Mouse (Mus musculus): Measurements from ENCODE around the gene Cacna2d1. TPM values are rescaled to one million over a fixed set of nuclear protein-coding genes. Genes with fewer than 3 reads are reported as not detected.
A peak's percentile ranks its signal among the peaks of the same experiment; 100 is the strongest.

Cacna2d1 gene
- 100 to 1,000 TPM; 196 to 212 TPM for total RNA-seq (2021)
- long read RNA-seq, experiment 1, partial matches to known transcripts, result 11 of 29 reads
- long read RNA-seq, experiment 1, other reads (novel, unspliced or antisense), result 18 of 29 reads
- long read RNA-seq, experiment 2, partial matches to known transcripts, result 11 of 21 reads
- long read RNA-seq, experiment 2, other reads (novel, unspliced or antisense), result 10 of 21 reads

DNA sequence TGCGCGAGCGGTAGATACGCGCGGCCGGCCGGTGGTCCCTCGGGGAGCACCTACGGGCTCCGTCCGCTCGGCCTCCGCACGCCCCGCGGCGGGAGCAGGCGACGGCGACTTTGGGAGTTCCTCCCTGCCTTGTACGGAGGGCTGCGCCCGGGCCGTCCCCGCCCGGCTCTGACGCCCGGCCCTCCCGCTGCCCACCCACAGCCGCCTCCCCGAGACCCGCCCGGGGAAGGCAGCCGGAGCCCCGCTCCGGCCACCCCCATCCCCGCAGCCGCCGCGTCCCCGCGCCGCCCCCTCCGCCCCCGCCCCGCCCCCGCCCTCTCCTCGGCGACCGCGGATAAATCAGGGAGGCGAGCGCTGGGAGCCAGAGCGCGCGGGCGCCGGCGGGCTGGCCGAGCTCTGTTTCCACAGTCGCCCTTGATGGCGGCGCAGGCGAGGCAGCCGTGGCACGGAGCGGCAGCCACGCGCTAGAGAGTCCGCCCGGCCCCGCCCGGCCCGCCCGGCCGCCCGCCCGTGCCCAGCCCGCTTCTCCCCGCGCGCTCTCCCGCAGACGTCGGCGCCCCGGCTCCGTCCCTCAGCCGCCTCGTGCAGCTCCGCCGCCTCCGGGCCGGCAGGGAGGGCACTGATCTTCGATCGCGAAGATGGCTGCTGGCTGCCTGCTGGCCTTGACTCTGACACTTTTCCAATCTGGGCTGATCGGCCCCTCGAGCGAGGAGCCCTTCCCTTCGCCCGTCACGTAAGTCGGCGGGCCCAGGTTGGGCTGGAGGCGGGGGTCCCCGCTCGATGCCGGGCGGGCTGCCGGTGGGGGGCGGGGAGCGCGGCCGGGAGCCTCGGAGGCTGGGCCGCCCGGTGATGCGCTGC is at the start of gene Cacna2d1:
Gene Cacna2d1 (plus strand): TSS at position 316 of the 858 bp plus-strand sequence.
- intact Hi-C loops (cut with DNase I), result loop anchor here (5.0 to 10.0 kb wide), 5 partner anchors 68 to 358 kb away; no protein-coding TSS in a partner anchor
- DNase-seq (ENCODE audit: low spot score in 2 of 2), result peak; percentile 23 to 54

DNA sequence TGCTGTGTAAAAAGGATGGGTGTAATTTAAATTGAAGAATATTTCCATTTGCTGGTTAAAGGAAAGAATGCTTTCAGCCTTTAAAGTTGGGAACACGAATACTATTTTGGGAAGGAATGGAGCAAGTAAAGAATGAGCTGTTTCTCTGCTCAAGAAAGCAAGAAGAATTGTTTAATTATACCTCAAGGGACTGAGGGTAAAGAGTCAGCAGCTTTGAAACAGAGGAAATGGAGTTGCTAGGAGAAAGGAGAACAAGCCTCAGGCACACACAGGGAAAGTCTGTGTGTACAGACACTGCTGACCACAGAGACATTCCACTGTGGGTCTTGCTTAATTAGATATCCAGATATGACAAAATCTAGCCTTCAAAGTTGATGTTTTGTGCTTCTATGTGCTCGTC is 39.4 kb upstream of the Cacna2d1 start:
- intact Hi-C loops (cut with DNase I), result no loop called here
- no peak for DNase-seq (ENCODE audit: low spot score in 2 of 2)

DNA sequence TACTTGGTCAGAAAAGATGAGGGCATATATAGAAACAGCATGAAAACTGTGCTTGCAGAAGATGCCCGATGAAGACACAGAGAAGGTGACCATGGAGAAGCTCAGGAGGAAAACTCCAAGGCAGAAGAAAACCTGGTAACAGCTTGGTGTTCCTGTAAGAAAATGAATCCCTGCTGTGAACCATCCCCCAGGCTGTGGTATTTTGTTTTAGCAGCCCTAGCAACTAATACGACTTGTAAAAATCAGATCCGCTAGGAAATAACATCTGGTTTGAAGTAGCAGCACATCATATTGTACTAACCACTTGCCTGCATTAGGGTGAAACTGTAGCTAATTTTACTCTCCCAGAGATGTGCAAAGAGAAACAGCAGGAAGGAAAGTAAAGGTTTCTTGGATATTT is 37.8 kb upstream of the Cacna2d1 start:
- intact Hi-C loops (cut with DNase I), result no loop called here
- DNase-seq (ENCODE audit: low spot score in 2 of 2), result no peak

DNA sequence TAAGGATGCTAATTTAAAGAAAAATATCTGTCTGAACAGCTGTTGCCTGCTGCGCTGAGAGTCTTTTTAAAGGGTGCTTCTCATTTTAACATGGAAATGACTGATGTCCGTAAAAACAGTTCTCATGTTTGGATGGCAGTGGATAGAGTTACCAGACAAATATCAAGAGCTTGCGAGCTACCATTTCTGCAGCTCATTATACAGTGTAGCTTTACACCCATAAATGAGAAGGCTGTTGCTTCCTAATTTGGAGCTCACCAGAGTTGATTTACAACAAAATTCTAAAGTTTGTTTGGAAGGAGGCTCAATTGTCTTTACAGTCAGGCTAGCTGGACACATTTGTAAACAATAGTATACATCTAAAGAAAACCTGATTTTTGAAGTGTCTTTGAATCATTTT is 28.0 kb upstream of the Cacna2d1 start:
- intact Hi-C loops (cut with DNase I), result no loop called here
- no peak for DNase-seq (ENCODE audit: low spot score in 2 of 2)

DNA sequence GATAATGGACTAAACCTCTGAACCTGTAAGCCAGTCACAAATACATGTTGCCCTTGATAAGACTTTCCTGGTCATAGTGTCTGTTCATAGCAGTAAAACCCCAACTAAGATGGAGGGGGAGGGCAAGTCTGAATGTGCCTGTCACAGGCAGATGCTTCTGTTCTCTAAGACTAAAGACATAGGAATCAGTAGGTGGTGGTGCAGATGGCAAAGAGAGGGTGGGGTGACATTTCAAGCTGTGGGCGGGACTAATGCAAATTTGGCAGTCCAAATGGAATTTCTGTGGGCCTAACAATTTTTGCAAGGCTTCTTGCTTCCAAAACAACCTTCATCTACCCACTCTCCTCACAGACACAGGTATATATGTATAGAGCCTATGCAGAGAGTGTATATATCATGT is 19.6 kb upstream of the Cacna2d1 start:
- DNase-seq (ENCODE audit: low spot score in 2 of 2), result peak; percentile 54 to 72
- intact Hi-C loops (cut with DNase I), result no loop called here

DNA sequence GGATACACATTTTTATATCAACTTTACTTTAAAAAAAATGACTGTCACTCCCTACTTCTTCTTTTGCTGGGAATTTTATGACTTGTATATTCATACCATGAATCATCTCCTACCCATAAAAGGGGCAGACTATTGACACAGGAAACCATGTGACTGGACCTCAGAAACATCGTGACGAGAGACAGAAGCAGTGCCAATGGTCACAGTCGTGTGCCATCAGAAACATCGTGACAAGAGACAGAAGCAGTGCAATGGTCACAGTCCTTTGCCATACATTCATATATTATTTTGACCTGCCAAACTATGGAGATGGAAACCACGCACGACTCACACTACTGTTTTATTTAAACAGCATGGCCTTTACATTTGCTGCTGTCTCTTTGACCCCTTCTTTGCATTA is 6.0 kb upstream of the Cacna2d1 start:
- no peak for DNase-seq (ENCODE audit: low spot score in 2 of 2)
- intact Hi-C loops (cut with DNase I), result no loop called here

DNA sequence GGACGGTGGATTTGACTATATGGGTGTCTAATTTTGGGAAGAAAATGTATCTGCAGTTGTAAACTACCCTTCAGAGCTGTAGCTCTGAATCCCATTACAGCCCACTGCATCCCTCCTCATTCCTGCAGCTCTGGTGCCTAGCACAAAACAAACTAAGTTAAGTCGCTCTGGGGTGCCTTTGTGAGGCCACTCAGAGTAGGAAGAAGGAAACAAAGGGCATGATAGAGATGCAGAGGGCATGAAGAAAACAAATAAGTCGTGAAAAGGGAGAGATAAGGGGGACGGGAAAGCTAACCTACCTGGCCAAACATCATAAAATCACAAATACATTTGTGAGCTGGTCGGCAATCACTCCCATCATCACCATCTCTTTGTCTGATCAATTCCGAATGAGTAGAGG is 1.5 kb upstream of the Cacna2d1 start:
- intact Hi-C loops (cut with DNase I), result loop anchor here (5.0 to 10.0 kb wide), 3 partner anchors 96 to 292 kb away; no protein-coding TSS in a partner anchor
- no peak for DNase-seq (ENCODE audit: low spot score in 2 of 2)

DNA sequence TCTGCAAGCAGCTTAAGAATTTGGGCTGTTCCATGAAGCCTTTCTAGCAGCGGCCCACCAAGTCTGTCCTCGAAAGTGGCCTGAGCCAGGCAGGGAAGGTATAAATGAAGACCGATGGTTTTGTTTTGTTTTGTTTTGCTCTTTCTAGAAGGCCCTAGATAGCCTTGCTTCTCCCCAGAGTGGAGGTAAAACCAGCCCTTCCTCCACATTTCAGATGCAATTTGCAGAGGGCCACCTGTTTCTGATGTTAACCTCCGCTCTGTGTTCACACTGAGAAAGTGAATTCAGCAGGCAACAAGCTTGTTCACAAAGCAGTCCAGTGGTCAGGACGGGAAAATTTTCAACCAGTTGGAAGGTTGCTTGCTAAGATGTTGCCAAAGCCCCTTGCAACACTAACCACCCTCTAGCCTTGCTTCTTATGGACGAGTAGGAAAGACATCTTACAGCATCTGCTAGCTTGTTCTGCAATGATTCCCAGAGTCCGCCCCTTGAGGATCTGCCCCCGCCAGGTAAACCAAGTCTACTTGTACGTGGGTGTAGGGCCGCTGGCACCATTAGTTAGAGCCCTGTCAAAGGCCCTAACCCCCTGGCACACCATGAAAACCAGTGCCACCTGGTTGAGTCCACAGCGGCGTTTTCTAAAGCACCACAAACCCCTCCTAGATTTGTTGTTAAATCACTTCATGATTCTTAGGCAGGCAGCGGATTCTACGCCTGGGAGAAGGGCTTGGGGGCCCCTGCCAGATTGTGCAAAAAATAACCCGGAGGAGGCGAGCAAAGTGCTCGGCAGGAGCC is 713 bp upstream of the Cacna2d1 start:
- intact Hi-C loops (cut with DNase I), result loop anchor here (5.0 to 10.0 kb wide), 3 partner anchors 96 to 291 kb away; no protein-coding TSS in a partner anchor
- DNase-seq (ENCODE audit: low spot score in 2 of 2), result peak; percentile 39 to 42

DNA sequence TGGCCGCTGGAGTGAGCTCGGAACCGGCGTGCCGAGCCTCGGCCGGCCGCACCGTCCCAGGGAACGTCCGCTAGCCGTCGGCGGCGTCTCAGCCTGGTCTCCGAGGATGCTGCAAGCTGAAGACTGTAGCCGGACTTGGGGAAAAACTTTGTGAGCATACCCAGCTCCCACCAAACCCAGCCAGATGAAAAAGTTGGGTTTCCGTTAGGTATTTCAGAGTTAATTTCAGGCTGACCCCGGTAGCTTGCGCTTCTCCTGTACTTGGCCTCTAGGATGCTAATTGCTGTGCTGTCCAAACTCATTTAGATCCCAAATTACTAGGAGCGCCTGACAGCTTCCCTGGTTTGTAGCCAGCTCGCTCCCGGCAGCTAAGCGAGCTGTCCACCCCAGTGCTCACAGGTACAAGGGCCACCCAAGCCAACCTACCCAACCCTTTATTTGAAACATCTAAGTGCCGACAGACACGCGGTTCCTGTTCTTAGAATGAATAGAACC is 790 bp downstream of the Cacna2d1 start:
- peak in 1 of 2 experiments; percentile 15 for DNase-seq (ENCODE audit: low spot score in 2 of 2)
- intact Hi-C loops (cut with DNase I), result loop anchor here (5.0 to 10.0 kb wide), 3 partner anchors 67 to 357 kb away; no protein-coding TSS in a partner anchor

DNA sequence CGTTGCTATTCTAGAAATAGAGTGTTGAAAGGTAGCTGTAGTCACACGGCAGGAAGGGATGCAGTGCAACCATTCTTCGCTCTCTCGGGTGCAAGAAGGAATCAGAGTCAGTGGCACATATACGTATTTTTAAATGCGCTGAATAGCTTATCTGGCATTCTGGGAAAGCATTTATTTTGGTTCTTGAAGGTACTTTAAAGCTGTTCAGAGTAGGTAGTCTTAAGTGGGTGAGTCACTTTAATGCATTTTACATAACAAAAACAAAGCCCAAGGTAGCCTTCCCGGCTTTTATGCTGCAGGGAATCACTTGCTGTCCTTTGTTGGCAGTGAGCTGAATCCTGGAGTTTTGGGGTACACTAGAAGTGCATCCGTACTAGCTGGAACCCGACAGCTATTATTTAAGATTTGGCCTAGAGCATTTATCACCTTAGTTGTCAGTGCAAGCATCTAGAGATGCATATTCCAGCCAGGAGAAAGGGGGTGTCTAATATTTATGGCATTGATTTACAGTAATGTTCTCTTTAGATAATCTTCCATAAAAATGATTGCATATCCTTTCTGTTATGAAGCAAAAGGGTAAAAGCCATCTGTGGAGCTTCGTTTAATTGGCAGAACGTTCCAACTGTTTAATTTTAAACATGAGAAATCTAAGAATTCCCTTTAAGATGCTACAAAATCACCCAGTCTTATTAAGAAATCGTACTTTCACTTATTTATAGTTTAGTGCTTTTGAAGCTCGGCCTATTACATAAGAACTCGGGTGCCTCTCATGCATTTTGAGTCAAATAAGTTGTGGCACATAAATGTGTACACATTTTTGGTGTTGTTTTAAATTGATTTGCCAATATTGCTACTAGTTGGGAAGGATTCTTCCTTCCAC is 1.6 kb downstream of the Cacna2d1 start:
- intact Hi-C loops (cut with DNase I), result loop anchor here (5.0 to 10.0 kb wide), 3 partner anchors 66 to 356 kb away; no protein-coding TSS in a partner anchor
- peak; percentile 14 to 44 for DNase-seq (ENCODE audit: low spot score in 2 of 2)

DNA sequence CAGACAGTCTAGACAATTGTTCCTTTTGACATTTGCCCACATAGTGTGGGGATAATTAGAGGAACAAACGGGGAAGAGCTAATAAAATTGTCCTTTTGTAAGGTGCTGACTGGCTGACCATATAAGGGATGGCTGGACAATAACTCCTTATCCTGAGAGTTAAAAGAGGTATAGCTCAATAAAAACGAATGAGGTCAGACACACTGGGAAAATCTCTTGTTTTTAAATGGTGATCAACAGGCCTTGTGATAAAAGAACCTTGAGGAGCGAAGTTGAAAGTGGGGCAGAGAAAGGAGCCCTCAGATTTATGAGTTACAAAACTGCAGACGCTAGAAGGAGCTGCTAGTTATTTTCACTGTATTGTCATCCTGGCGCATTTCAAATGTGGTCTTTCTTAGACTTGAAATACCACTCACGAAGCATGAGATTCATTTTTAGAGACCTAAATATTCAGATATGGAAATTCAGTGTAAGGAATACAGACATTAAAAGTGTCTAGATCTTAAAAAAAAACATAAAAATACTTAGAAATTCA is 6.8 kb downstream of the Cacna2d1 start:
- DNase-seq (ENCODE audit: low spot score in 2 of 2), result peak in 1 of 2 experiments; percentile 40
- intact Hi-C loops (cut with DNase I), result no loop called here

DNA sequence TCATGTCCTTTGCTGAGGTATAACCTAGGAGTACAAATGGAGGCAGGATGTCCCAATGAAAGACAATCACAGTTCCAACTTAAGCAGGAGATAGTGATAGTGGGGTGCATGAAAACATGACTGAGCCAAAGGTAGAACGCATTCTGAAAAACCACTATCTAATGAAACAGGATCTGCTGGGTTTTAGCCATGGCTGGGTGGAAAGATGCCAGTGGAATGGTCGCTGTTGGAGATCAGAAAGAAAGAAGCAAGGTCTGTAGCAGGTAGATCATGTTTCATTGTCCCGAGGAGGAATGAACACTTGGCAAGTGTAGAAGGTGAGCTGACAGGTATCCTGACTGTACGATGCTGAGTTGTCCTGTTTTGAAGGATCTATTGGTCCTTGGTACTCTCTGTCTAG is 7.6 kb downstream of the Cacna2d1 start:
- no peak for DNase-seq (ENCODE audit: low spot score in 2 of 2)
- intact Hi-C loops (cut with DNase I), result no loop called here

DNA sequence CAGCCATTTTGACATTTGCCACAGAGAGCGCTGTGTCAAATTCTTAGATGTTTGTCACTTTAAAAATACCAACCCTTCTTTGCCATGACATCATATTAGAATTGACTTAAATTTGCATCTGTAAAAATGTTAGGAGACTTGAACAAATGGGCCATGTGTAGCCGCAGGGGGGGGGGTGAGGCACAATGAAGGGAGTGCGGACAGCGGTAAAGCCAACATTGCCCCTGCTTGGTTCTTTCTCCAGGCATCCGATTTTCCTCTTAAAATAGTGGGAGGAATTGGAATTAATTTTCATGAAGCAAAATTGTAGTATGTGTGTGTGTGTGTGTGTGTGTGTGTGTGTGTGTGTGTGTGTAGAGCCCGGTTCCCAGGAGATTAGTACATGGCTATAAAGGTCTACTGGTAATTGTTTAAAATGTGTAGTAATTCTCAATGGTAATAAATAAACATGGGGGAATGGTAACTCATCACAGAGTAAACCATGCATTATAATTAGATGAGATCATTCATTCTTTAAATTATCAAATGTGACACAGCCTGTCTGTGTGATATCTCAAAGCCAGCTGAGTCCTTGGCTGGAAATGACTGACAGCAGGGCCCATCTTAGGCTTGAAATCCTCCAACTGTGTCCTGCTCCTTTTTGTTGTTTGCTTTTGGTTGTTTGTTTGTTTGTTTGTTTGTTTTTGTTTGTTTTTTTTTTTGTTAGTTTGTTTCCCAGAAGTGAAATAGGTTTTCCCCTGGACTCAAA is 14.0 kb downstream of the Cacna2d1 start:
- intact Hi-C loops (cut with DNase I), result no loop called here
- DNase-seq (ENCODE audit: low spot score in 2 of 2), result no peak

DNA sequence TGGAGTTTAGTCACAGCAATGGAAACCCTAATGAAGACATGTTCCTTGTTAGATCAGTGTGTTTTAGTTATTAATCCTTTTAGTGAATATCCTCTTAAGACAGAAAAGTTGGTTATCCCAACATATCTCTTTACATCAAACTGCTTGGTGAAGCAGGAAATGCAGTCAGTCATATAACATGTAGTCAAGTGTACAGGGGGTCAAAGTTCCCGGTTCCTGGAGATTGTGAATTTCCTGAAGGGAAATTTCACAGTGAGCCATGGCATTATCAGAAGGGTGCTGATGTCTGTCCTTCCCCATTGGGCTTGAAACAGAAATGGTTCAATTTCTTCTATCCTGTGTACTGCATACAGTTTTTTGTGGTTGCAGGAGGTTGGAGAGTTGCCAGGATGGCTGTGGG is 25.3 kb downstream of the Cacna2d1 start:
- no peak for DNase-seq (ENCODE audit: low spot score in 2 of 2)
- intact Hi-C loops (cut with DNase I), result no loop called here

DNA sequence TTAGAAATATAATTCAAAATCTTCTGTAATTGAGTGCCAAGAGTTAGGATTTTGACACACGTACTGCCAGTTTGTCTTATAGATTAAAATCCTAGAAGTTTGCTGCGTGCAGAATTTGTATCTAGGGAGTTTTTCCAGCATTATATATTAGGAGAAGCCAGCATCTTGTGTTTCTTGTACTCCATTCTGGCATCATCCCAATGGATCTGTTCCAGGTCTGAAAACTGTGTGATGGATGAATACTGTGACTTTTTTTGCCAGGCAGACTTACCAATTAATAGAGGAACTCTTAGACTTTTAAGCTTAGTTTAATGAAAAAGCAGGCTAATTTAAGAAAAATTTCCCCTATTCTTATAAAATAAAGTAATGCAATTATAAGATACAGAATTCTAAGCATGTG is 27.4 kb downstream of the Cacna2d1 start:
- intact Hi-C loops (cut with DNase I), result no loop called here
- DNase-seq (ENCODE audit: low spot score in 2 of 2), result peak in 1 of 2 experiments; percentile 23

DNA sequence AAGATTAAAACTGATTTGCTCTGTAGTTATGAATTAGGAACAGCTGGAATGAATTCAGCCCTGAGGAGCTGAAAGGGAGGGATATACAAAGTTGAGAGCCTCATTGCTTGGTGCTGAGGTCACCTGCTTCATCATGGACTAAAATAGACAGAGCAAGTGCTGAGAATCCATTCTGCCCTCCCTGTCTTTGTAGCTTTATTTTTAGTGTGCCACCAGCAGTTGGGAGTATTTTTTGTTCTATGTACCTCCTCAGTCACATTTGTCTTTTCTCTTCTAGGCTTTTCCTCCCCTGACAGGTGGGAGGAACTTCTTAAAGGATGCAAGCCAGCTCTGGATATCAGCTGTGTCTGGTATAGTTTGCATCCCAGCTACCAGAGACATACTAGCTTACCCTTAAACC is 32.4 kb downstream of the Cacna2d1 start:
- intact Hi-C loops (cut with DNase I), result no loop called here

DNA sequence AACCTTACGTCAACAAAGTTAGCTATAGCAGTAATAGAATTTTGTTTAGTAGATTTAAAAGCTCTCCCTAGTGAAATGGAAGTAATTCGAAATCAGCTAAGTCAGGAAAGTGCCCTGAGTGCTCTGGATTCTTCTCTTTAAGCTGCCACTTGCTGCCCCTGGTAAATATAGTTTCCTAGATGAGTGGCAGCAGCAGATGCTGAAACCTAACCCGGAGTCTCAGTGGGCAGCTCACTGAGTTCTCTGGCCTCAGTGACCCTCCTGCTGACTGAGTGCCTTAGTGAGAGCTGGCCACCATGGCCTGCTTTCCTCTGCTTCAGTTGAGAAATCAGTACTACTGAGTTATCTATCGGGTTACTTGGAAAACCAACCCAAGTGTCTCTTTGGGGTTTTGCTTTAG is 37.3 kb downstream of the Cacna2d1 start:
- no peak for DNase-seq (ENCODE audit: low spot score in 2 of 2)
- intact Hi-C loops (cut with DNase I), result no loop called here

More for the DNA sequence above, 32.4 kb downstream of the Cacna2d1 start:
- peak in 1 of 2 experiments; percentile 14 for DNase-seq (ENCODE audit: low spot score in 2 of 2)

DNA sequence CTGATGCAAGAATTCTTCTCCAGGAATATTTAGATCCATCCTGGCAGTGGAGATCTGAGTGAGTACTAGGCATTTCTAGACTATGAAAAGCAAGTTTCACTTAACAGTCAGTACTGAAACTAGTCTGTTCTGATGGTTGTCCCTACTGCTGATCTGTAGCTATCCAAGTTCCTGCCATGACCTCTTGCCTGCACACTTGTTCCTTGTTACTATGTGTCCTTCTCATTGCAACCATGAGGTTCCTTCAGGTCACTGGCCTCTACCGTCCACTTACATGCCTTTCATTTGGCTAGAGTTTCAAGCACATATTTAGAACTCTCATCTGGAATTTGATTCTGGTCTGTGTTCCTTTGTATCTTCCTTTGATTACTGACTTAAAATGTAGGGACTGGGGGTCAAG is 37.9 kb downstream of the Cacna2d1 start:
- intact Hi-C loops (cut with DNase I), result no loop called here
- DNase-seq (ENCODE audit: low spot score in 2 of 2), result no peak
